Mouse (Mus musculus): Measurements from ENCODE around the gene Flt3l.

GRCm38 (mm10) chr7:45121966-45122365, 14.3 kb downstream of the Flt3l start:
- TF ChIP-seq CTCF (IDR thresholded peaks at IDR 0.05; ENCODE audit: low read depth) = no peak
- no peak for TF ChIP-seq EP300 (IDR thresholded peaks at IDR 0.05; ENCODE audit: low read depth)

Data from liver, postnatal 0 days (tissue).